Mouse (Mus musculus): ENCODE data around the gene Colq.

DNA sequence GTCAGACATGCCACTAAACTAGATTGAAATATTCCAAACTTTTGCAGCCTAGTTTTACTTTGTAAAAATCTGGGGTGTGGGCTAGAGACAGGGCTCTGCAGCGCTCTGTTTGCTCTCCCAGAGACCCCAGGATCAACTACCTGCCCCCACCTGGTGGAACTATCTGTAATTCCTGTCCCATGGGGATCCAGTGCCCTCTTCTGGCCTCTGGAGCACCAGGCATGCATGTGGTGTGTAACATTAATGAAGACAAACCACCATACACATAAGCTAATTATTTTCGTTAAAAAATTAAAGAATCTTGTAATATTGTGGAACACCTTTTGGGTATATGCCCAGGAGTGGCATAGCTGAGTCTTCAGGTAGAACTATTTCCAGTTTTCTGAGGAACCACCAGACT lies 117.8 kb downstream of the Colq start:
- TF ChIP-seq CTCF (IDR thresholded peaks at IDR 0.05; ENCODE audit: control insufficient read depth, insufficient read depth, insufficient read length) = no peak
- no peak for TF ChIP-seq FOSL1 (IDR thresholded peaks at IDR 0.05; ENCODE audit: insufficient read depth, low read length, poor library complexity, severe bottlenecking)
- TF ChIP-seq CEBPB (IDR thresholded peaks at IDR 0.05; ENCODE audit: low read depth) = no peak
- TF ChIP-seq USF1 (IDR thresholded peaks at IDR 0.05; ENCODE audit: low read depth) = no peak
